Mouse (Mus musculus) embryonic facial prominence, embryonic 13.5 days (tissue): Measurements from ENCODE around the gene Glt28d2. TPM values are rescaled to one million over a fixed set of nuclear protein-coding genes. Genes with fewer than 3 reads are reported as not detected.

Source experiments
- ATAC-seq: fragments of 200-750 bp; cut with Nextera tagmentation; 2 replicates; pipeline ENCODE4 v1.8.0; 2017; ENCODE audit warnings: low read depth; ENCODE audit not compliant: insufficient number of reproducible peaks, insufficient read depth, low FRiP score, low TSS enrichment
- H3K27ac ChIP-seq: fragments of 300-500 bp; sonication (generic); 2 replicates; pipeline ENCODE4 v1.5.1; 2015; ENCODE audit warnings: moderate library complexity, mild to moderate bottlenecking, inconsistent platforms
- H3K27me3 ChIP-seq: fragments of 300-500 bp; sonication (generic); 2 replicates; pipeline ENCODE4 v1.6.1; 2015; ENCODE audit warnings: mild to moderate bottlenecking, inconsistent platforms
- H3K36me3 ChIP-seq: fragments of 300-500 bp; sonication (generic); 2 replicates; pipeline ENCODE4 v1.6.1; 2015; ENCODE audit warnings: mild to moderate bottlenecking, inconsistent platforms
- H3K4me1 ChIP-seq: fragments of 300-500 bp; sonication (generic); 2 replicates; pipeline ENCODE4 v1.6.1; 2015; ENCODE audit warnings: inconsistent platforms
- H3K4me2 ChIP-seq: fragments of 300-500 bp; sonication (generic); 2 replicates; pipeline ENCODE4 v1.6.1; 2015; ENCODE audit warnings: moderate library complexity, mild to moderate bottlenecking, inconsistent platforms
- H3K4me3 ChIP-seq: fragments of 300-500 bp; sonication (generic); 2 replicates; pipeline ENCODE4 v1.5.1; 2015; ENCODE audit warnings: mild to moderate bottlenecking, inconsistent platforms
- H3K9ac ChIP-seq: fragments of 300-500 bp; sonication (generic); 2 replicates; pipeline ENCODE4 v1.6.1; 2015; ENCODE audit warnings: mild to moderate bottlenecking, inconsistent platforms
- H3K9me3 ChIP-seq: fragments of 300-500 bp; sonication (generic); 2 replicates; pipeline ENCODE4 v1.6.1; 2016; ENCODE audit warnings: inconsistent platforms
- WGBS: fragments of 180-500 bp; shearing (Covaris S2); methylation state at CpG from one replicate; pipeline ENCODE4 v1.1.7; 2015; ENCODE audit warnings: mixed read lengths; 5-methylcytosine and 5-hydroxymethylcytosine counted together
- polyA plus RNA-seq: library from polyadenylated mRNA; unstranded; fragments of >200 nt; fragmentation: Nextera tagmentation; extraction: Ambion mirVana; gene quantifications from 2 replicates; pipeline ENCODE4 v1.2.1, GENCODE M21; 2015

Gene Glt28d2
- polyA plus RNA-seq, 1 experiment from 2014 or later = 1.7 TPM

- ATAC-seq = no peak
- H3K27me3 ChIP-seq = no peaks in the 10 kb centered on the region
- whole genome bisulfite sequencing = 15% methylated on average over 4 of the region's 4 CpGs
- H3K4me3 ChIP-seq = no peak overlapping the region
- no peaks in the 10 kb centered on the region for H3K4me1 ChIP-seq
- H3K9me3 ChIP-seq = no peaks in the 10 kb centered on the region
- no peak overlapping the region for H3K27ac ChIP-seq
- no peaks in the 10 kb centered on the region for H3K36me3 ChIP-seq
- no peak overlapping the region for H3K9ac ChIP-seq
- H3K4me2 ChIP-seq = no peak overlapping the region
Measured at GRCm38 (mm10) chr3:85917600-85917999, 30.3 kb upstream of the Glt28d2 start.

- Histone ChIP-seq H3K9me3 (no peaks in the 10 kb centered on the region), H3K4me3 (no peak overlapping the region), H3K36me3 (no peaks in the 10 kb centered on the region), H3K27ac (no peak overlapping the region), H3K27me3 (no peaks in the 10 kb centered on the region), H3K4me2 (no peak overlapping the region), H3K4me1 (no peaks in the 10 kb centered on the region), H3K9ac (no peak overlapping the region)
- 93% methylated on average over 6 of the region's 6 CpGs for WGBS
- no peak for ATAC-seq
Measured at GRCm38 (mm10) chr3:85914806-85915205, 27.5 kb upstream of the Glt28d2 start.

GRCm38 (mm10) chr3:85907136-85907535 lies 19.8 kb upstream of the Glt28d2 start:
- Histone ChIP-seq H3K27ac (no peak overlapping the region), H3K4me1 (no peaks in the 10 kb centered on the region), H3K36me3 (no peaks in the 10 kb centered on the region), H3K9ac (no peak overlapping the region), H3K27me3 (no peaks in the 10 kb centered on the region), H3K4me2 (no peak overlapping the region), H3K9me3 (no peaks in the 10 kb centered on the region), H3K4me3 (no peak overlapping the region)
- no peak for ATAC-seq
- WGBS = 81% methylated on average over 7 of the region's 7 CpGs

- ATAC-seq = no peak
- Histone ChIP-seq H3K36me3 (no peaks in the 10 kb centered on the region), H3K9me3 (no peaks in the 10 kb centered on the region)
Measured at GRCm38 (mm10) chr3:85904371-85904770, 17.1 kb upstream of the Glt28d2 start.

GRCm38 (mm10) chr3:85895020-85895419 lies 7.7 kb upstream of the Glt28d2 start:
- Histone ChIP-seq H3K27ac (no peak overlapping the region), H3K9me3 (no peaks in the 10 kb centered on the region), H3K4me1 (no peaks in the 10 kb centered on the region), H3K9ac (no peak overlapping the region), H3K4me2 (no peak overlapping the region), H3K4me3 (no peak overlapping the region), H3K36me3 (no peaks in the 10 kb centered on the region), H3K27me3 (no peaks in the 10 kb centered on the region)
- 95% methylated on average over 5 of the region's 5 CpGs for WGBS
- ATAC-seq = no peak

More at GRCm38 (mm10) chr3:85904371-85904770, 17.1 kb upstream of the Glt28d2 start:
- no peak overlapping the region for H3K4me3 ChIP-seq
- no peaks in the 10 kb centered on the region for H3K4me1 ChIP-seq
- no peak overlapping the region for H3K9ac ChIP-seq
- no peak overlapping the region for H3K4me2 ChIP-seq
- no peak overlapping the region for H3K27ac ChIP-seq
- H3K27me3 ChIP-seq = no peaks in the 10 kb centered on the region

- no peak overlapping the region for H3K4me3 ChIP-seq
- no peaks in the 10 kb centered on the region for H3K36me3 ChIP-seq
- no peak overlapping the region for H3K9ac ChIP-seq
- ATAC-seq = no peak
- peaks cover 13% of the 10 kb centered on the region for H3K4me1 ChIP-seq
- no peaks in the 10 kb centered on the region for H3K9me3 ChIP-seq
- WGBS = 45% methylated on average over 1 of the region's 1 CpGs
- H3K27me3 ChIP-seq = peaks cover 3% of the 10 kb centered on the region; the same call in 1 of the 2 replicates
- no peak overlapping the region for H3K4me2 ChIP-seq
- no peak overlapping the region for H3K27ac ChIP-seq
Measured at GRCm38 (mm10) chr3:85891571-85891970, 4.3 kb upstream of the Glt28d2 start.

- peak overlapping the region; percentile 72; the same call in 1 of the 2 replicates for H3K9ac ChIP-seq
- peak overlapping the region; percentile 65 for H3K27ac ChIP-seq
- H3K36me3 ChIP-seq = no peaks in the 10 kb centered on the region
- ATAC-seq = 0 out of 2 replicates have a peak, but pooled peaks have one; percentile 11
- H3K4me2 ChIP-seq = peak overlapping the region; percentile 88
- H3K9me3 ChIP-seq = no peaks in the 10 kb centered on the region
- peaks cover 20% of the 10 kb centered on the region for H3K4me1 ChIP-seq
- WGBS = 6% methylated on average over 11 of the region's 11 CpGs
- peak overlapping the region; percentile 64 for H3K4me3 ChIP-seq
- peaks cover 8% of the 10 kb centered on the region; the same call in 1 of the 2 replicates for H3K27me3 ChIP-seq
Measured at GRCm38 (mm10) chr3:85888221-85888671, 930 bp upstream of the Glt28d2 start.

- peak; percentile 15; the same call in 1 of the 2 replicates for ATAC-seq
- 2% methylated on average over 22 of the region's 22 CpGs for WGBS
- peak overlapping the region; percentile 64 for H3K4me3 ChIP-seq
- H3K9me3 ChIP-seq = no peaks in the 10 kb centered on the region
- H3K27ac ChIP-seq = 0 out of 2 replicates have a peak overlapping the region, but pooled peaks have one; percentile 39
- peaks cover 20% of the 10 kb centered on the region for H3K4me1 ChIP-seq
- H3K36me3 ChIP-seq = no peaks in the 10 kb centered on the region
- H3K27me3 ChIP-seq = peaks cover 8% of the 10 kb centered on the region; the same call in 1 of the 2 replicates
- H3K9ac ChIP-seq = peak overlapping the region; percentile 72
- H3K4me2 ChIP-seq = peak overlapping the region; percentile 88
Measured at GRCm38 (mm10) chr3:85886636-85887238, 579 bp downstream of the Glt28d2 start.

GRCm38 (mm10) chr3:85885906-85886305 lies 1.4 kb downstream of the Glt28d2 start:
- Histone ChIP-seq H3K4me2 (peak overlapping the region; percentile 88), H3K27me3 (peaks cover 8% of the 10 kb centered on the region; the same call in 1 of the 2 replicates), H3K9me3 (no peaks in the 10 kb centered on the region), H3K4me3 (peak overlapping the region; percentile 64; the same call in 1 of the 2 replicates), H3K4me1 (peaks cover 20% of the 10 kb centered on the region), H3K9ac (no peak overlapping the region), H3K36me3 (no peaks in the 10 kb centered on the region), H3K27ac (no peak overlapping the region)
- 20% methylated on average over 1 of the region's 1 CpGs for WGBS
- ATAC-seq = no peak

GRCm38 (mm10) chr3:85880687-85881086 lies 6.6 kb downstream of the Glt28d2 start:
- no peaks in the 10 kb centered on the region for H3K9me3 ChIP-seq
- no peak for ATAC-seq
- H3K4me2 ChIP-seq = no peak overlapping the region
- H3K27me3 ChIP-seq = no peaks in the 10 kb centered on the region
- no peak overlapping the region for H3K27ac ChIP-seq
- 92% methylated on average over 2 of the region's 2 CpGs for WGBS
- H3K4me1 ChIP-seq = no peaks in the 10 kb centered on the region
- H3K36me3 ChIP-seq = no peaks in the 10 kb centered on the region
- no peak overlapping the region for H3K4me3 ChIP-seq
- H3K9ac ChIP-seq = no peak overlapping the region

- Histone ChIP-seq H3K9me3 (no peaks in the 10 kb centered on the region), H3K4me2 (no peak overlapping the region)
- ATAC-seq = no peak
Measured at GRCm38 (mm10) chr3:85880068-85880467, 7.2 kb downstream of the Glt28d2 start.

GRCm38 (mm10) chr3:85878911-85879310 lies 8.4 kb downstream of the Glt28d2 start:
- ATAC-seq = no peak
- H3K4me1 ChIP-seq = no peaks in the 10 kb centered on the region
- 73% methylated on average over 5 of the region's 5 CpGs for WGBS

More at GRCm38 (mm10) chr3:85880068-85880467, 7.2 kb downstream of the Glt28d2 start:
- Histone ChIP-seq H3K9ac (no peak overlapping the region), H3K36me3 (no peaks in the 10 kb centered on the region), H3K27ac (no peak overlapping the region), H3K27me3 (no peaks in the 10 kb centered on the region), H3K4me3 (no peak overlapping the region), H3K4me1 (no peaks in the 10 kb centered on the region)
- WGBS = 82% methylated on average over 8 of the region's 8 CpGs

More at GRCm38 (mm10) chr3:85878911-85879310, 8.4 kb downstream of the Glt28d2 start:
- Histone ChIP-seq H3K4me3 (no peak overlapping the region), H3K36me3 (no peaks in the 10 kb centered on the region), H3K9me3 (no peaks in the 10 kb centered on the region), H3K27me3 (no peaks in the 10 kb centered on the region), H3K4me2 (no peak overlapping the region), H3K9ac (no peak overlapping the region), H3K27ac (no peak overlapping the region)
